Mouse (Mus musculus) T-cell, adult 2 months (primary cell): ENCODE data around the gene Abhd12.
"Not testable (repeated sequence)": the region's sequence is repeated elsewhere in the genome, so short reads cannot be mapped to it uniquely, and the experiment has no call there.

ENCODE experiments used
- DNase-seq: peaks from one replicate; pipeline ENCODE4 v3.0.0; 2022; ENCODE audit warnings: low spot score

Gene Abhd12

DNA sequence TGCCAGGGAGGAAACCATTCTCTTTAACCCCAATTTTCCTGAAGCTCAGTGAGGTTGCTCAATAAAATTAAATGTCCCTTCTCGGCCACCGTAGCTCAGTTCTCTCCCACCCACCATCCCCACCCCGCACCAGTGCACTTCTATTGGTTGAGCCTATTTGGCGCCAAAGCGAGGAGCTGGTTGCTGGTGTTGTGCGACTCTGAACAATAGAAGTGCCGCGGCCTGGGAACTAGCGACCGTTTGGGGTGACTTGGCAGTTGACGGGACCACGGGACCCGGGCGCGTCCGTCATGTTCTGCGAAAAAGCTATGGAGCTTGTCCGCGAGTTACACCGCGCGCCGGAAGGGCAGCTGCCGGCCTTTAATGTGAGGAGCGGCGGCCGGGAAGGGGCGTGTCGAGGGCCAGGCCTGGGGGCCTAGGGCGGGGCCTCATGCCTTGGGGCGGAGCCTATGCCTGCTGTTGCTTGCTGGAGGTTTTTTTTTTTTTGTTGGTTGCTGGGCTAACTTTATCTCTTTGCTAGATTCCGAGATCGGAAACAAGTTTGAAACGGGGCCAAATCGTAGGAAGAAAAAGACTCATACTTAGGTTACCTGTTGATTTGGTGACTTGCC is 5.0 kb upstream of the Abhd12 start:
- peak; percentile 90 for DNase-seq

DNA sequence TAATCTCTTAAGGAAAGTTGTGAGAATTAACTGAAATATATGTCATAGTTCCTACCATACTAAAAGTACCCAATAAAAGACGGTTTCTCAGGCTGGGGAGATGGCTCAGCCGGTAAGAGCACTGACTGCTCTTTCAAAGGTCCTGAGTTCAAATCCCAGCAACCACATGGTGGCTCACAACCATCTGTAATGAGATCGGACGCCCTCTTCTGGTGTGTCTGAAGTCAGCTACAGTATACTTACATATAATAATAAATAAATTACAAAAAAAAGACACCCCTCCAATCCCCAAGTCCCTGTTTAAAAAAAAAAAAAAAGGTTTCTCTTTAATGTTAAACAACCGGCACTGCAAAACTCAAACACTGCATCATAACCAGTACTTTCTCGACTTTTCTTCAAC is 4.3 kb upstream of the Abhd12 start:
- not testable (repeated sequence) for DNase-seq

DNA sequence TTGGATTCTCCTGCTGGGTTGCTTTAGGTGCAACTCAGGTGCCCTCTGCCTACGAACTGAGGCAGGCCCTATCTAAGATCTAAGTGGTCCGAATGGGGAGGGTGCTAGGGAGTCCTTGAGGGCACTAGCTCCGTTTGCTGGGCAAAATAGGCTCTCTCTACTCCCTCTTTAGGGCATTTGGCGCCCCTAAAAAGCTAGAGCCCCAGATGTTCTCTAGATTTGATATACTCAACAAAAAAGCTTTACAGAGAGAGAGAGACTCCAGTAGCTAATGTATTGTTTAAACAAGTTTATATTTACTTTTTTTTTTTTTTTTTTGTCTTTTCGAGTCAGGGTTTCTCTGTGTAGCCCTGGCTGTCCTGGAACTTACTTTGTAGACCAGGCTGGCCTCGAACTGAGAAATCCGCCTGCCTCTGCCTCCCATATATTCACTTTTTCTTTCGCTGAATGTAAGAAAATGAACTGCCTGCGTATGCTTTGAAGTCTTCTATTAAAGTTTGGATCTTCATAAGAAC is 452 bp upstream of the Abhd12 start, which contains the start of gene Gins1:
Gene Gins1, plus strand, starts transcription at position 465 of the 515 bp plus-strand sequence.
- DNase-seq: no peak

DNA sequence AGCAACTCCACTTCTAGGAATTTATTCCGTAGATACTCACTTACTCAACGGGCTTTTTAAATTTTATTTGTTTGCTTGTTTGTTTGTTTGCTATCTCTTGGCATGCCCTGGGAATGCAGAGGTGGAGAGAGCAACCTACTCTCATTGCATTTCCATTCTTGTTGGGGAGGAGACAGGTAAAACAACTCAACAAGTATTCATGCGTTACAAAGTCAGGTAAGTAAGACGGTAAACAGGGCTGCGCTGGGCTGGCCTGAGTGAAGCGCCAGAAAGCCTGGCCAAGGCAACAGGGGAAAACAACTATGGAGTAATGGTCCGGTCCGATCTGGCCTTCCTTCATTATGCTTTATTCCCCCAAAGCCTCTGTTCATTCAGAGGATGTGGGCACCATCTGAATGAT is 2.2 kb downstream of the Abhd12 start:
- no peak for DNase-seq

DNA sequence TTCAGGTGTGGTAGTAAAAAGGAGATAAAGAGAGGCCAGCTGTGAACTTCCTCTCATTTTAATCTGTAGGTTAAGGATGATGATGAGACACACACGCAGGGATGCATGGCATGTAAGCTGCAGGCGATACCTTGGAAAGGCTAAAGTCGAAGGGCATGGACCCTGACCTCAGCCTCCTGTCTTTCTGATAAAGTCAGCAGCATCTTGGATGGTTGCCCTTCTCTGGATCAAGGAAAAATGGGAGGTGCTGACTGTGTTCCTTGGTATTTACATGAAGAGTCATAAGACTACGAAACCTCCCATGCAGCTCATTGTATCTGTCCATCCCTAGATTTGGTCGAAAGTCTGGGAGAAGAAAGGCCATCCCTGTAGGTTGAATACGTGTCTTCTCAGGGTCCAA is 4.2 kb downstream of the Abhd12 start:
- DNase-seq: no peak

DNA sequence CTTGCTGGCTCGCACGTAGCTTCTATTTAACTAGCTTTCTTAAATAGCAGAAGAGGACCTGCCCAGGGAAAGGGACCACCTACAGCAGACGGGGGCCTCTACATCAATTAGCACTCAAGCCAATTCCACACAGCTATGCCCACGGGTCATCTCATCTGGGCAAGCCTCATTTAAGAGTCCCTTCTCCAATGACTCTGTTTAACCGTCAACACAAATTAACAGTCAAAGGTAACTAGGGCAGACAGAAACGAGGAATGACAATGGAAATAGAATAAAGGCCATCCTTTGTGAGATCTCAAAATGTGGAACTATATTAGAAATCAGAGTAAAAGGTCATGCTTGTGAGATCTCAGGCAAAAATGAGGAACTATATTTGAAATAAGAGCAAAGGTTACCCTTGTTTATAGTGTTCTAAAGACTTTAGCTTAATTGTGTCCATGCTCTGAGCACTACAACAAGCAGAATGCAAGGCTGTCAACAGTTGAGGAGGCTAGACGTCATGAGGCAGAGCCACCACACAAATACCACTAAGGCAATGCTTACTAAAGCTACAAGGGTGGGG is 8.8 kb downstream of the Abhd12 start:
- DNase-seq: no peak

DNA sequence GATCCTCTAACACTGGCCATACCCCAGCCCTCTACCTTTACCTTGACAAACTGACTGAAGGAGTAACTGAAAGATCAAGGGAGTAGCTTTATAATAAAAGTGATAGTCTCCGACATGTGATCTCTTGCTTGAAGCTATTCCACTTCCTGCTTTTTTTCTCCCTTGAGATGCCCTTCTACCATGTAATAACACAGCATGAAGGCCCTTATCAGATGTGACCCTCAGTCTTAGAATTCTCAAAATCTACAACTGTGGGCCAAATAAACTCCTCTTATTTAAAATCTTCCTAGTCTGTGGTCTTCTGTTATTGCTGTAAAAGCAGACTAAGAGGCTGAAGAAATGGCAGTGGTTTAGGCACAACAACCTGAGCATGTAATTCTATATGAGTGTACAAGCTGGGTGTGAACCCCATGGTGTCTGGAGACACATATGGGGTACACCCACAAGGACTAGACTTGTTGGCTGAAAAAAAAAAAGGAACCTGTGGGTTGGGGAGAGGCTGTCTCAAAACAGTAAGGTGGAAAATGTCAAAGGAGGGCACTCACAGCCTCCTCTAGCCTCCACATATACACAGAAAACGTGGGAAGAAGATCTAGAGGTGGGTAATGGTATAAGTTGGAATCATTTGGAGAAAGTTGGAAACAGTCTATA is 9.8 kb downstream of the Abhd12 start:
- DNase-seq: no peak

DNA sequence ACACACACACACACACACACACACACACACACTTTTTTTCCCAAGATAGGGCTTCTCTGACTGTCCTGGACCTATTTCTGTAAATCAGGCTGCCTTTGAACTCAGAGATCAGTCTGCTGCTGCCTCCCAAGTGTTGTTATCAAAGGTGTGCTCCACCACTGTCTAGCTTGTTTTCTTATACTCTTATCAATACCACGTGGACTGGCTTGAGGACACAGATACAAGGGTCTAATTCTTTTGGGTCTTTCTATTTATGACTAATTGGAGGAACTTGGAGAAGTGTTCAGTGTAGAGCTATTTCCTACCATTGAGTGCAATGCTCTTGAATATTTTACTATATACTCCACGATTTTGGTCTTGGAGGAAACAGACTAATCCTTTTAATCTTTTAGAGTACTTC is 17.2 kb downstream of the Abhd12 start:
- no peak for DNase-seq

DNA sequence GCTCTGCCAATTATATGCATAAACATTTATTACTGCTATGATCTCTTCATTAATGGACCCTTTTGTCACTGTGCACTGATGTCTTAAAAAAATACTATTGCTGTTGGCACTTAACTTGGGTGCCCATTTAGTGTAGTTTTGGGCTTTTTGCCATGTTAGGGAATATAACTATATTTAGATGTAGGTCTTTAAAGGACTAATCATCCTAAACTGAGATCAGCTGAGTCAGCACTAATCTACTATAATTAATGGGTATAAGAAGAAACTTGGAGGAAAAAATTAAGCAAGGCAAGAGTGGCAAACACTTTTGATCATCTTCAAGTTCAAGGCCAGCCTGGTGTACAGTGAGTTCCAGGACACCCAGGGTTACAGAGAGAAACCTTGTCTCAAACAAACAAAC is 18.2 kb downstream of the Abhd12 start:
- DNase-seq: no peak

DNA sequence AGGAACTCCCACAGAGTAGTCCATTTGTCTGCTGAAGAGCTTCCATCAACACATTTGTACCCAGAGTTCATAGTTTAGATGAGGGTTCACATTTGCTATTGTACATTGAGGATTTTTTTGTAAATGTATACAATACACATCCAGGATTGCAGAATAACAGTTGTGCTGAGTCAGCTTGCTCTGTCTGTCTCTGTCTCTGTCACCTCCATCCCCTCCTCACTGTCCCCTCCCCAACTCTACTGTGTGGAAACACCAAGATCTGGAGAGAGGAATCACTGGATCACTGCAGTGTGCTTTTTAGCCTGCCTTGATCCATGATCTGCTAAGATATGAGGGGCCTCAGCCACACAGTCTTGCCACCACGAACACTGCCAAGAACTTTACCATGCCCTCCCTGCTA is 18.7 kb downstream of the Abhd12 start:
- no peak for DNase-seq

DNA sequence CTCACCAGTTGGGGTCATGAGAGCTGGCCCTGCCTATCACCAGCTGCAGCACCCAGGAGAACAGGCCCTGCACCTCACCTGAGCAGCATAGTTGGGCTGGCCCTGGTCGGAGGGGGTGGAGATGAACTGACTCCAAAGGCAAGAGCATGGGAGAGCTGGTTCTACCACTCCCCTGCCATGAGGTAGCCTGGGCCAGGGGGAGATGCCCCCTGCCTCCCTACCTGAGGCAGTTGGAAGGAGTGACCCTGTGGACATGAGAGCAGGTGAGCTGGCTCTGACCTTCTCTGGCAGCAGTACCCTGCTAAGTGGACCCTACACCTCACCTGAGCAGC is 19.8 kb downstream of the Abhd12 start:
- no peak for DNase-seq

DNA sequence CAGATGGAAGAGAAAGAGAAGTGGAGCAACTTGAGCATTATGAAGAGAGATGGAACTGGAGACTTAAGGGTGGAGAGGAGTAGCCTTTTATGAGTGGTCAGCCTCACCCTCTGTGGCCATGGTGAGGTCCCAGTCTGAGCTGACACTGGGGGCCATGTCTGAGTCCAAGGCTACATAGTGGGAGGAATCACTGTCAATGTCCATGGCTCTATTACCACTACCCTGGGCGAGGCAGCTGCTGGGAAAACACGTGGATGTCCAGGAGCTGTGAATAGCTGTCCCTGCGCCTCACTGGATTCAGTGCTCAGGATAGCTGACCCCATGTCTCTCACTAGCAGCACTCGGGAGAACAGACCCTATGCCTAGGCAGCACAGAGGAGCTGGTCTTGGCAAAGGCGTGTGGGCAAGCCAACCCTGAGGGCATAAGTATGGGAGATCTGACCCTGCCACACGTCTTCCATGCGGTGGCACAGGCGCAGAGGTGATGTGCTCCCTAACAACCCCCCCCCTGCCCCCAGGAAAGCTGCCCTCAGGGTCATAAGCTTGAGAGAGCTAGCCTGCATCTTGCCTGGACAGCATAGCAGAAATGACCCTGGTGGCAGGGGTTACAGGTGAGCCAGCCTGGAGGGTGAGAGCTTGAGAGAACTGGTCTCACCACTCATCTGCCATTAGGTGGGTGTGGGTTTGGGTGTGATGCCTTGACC is 20.3 kb downstream of the Abhd12 start:
- DNase-seq: no peak

DNA sequence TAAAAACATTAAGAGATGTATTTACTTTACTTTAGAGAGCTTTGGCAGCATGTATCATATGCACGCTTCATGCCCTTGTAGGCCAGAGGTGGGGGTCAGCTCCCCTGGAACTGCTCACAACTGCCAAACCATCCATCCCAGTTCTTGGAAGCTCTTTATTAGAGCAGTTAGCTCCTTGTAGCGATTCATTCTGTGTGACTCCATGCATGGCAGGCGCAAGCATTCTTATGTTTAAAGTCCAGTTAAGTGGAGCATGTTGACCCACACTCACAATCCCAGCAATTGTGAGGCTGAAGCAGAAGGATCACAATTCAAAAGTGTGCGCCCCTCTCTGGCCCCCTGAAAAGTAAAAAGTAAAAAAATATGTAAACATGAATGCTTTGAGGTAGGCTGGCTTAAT is 27.0 kb downstream of the Abhd12 start:
- DNase-seq: no peak

DNA sequence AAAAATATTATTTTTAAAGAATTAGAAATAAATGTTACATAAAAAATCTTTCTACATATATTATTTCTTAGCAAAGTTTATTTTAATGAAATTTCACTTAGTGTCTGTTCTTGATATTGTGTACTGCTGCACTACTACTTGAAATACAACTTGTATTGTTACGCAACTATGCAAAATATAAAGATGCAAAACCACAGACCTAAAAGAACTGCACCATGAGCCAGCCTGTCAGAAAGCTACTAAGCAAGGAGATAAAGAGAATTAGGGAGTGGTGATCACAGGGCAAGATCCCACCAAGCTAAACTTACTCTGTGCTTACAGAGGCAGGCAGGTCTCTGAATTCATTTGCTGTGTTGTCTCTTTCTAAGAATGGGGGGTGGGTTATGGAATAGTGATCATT is 29.3 kb downstream of the Abhd12 start:
- no peak for DNase-seq

DNA sequence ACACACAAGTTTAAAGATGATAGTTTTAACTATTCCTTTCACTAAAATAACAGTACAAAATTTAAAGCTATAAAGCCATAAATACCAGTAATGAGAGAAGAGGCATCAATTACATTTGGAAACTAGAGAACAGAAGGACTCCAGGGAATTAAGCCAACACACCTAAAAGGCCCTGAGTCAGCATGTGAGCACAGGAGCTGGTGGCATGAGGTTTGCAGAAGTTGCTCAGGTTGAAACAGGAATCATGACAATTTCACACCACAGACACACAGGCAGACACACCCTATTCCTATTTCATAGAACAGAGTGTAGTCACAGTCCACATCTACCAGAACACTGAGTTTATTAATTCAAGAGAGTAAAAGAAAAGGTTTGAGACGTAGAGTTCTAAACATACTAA is 30.0 kb downstream of the Abhd12 start:
- no peak for DNase-seq

DNA sequence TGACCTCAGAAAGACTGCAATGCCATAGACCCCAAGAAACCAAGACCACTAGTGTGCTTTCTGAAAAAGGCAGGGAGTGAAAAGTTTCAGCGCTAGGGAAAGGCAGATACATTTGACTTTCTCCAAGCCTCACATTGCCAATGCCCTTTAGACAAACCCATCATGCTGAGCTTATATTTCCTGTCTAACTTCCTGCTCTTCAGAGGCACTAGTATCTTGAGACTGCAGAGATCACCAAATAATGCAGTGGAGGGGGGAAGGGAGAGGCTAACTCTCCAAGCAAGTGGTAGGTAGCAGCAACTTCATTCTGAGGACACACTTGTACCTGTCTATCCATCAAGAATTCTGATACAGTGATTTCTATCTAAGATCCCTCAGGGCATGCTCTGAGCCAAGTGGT is 35.1 kb downstream of the Abhd12 start:
- DNase-seq: peak; percentile 35

DNA sequence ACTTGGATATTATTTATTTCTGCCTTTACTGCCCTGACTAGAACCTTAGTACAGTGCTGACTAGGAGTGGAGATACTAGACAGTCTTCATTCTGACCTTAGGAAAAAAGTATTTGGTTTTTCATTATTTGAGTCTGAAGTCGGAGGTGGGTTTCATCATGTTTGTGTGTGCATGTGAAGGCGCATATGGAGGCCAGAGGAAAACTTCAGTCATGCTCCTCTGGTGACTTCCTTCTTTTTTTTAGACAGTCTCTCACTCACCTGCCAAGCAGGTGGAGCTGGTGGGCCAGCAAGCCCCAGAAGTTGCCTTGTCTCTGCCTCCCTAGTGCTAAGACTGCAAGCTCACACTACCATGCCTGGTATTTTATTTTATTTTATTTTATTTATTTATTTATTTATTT is 37.5 kb downstream of the Abhd12 start:
- DNase-seq: no peak

DNA sequence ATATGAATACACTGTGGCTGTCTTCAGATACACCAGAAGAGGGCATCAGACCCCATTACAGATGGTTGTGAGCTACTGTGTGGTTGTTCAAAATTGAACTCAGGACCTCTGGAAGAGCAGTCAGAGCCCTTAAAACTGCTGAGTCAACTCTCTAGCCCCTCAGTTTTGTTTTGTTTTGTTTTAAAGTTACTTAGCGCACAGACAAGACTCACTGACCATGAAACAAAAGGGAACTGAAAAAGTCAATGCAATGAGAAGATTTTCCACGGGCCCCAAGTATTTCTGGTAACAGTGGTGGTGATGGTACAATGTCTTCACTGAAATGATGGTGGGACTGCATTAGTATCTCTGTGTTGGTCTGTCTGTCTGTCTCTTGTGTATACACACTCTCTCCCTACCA is 43.4 kb downstream of the Abhd12 start:
- DNase-seq: no peak

DNA sequence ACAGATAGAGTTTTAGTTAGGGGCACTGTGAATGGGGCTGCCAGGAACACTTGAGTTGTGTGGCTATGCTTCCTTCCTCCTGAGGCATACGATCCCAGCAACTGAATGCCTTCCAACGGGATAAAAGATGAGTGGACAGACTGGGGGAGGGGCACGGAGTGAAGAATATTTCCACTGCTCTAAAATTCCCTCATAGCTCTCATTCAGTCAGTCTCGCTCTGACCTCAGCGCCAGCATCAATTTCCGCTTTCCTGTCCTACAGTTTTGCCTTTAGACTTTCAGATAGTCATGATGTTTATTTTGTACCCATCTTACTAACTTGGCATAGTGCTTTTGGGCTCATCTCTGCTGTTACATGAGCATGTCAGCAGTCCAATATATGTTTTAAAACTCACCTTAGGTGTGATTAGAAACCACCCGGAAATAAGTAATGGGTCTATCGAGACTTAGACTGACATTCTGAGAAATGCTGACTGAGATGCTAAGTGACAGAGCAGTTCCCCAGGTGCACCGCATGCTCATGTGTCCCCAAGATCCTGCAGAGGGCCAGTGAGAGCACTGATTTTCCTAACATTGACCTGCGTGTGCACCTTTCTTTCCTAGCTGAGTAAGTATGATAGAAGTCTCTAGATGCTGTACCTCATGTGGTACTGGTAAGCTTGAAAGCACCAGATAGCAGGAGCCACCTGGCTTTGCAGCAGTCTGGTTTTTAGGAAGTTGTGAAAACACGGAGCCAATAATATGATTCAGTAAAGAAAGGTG is 44.7 kb downstream of the Abhd12 start:
- DNase-seq: no peak

DNA sequence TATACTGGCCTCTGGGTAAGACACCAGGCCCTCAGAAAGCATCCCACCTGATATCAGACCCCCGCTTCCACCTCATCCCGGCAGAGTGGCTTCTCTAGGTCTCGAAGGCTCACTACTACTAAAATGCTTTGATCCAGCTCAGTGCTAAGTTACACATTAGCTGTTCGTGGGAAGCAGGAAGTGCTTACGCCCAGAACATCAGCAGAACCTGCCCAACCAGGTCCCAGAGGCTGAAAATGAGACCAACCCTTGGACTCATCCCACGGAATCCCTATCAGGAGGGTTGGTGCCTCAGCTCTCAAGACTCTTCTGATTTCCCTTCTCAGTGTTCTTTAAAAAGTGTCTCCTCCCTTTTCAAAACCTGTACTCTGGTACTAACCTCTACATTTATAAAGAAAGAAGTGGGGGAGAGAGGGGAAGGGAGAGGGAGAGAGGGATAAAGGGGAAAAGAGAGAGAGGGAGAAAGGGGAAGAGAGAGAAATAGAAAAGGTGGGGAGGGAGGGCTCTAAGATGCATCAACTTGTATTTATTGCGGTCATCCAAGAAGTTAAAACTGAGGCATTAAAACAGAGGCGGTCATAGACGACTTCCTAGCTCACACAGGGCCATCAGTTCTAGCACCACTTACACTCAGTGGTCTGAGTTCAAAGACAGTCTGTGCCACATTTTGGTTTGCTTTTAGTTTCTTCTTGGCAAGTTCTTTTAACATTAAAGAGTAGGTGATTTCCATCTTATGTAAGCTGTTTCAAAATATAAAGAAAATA is 45.6 kb downstream of the Abhd12 start:
- no peak for DNase-seq

DNA sequence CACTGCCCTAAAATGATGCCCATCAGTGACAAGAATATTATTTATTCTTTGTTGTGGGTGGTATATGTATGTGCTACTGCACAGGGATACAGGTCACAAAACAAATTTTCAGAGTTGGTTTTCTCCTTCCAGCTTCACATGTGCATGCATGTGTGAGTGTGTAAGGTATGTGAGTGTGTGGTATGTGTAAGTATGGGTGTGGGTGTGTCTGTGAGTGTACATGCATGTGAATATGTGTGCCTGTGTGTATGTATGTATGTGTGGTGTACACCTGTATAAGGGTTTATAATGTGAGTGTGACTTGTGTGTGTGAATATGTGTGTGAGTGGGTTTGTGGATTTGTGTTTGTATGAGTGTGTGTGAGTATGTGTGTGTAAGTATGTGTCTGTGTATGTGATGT is 49.4 kb downstream of the Abhd12 start:
- DNase-seq: no peak

DNA sequence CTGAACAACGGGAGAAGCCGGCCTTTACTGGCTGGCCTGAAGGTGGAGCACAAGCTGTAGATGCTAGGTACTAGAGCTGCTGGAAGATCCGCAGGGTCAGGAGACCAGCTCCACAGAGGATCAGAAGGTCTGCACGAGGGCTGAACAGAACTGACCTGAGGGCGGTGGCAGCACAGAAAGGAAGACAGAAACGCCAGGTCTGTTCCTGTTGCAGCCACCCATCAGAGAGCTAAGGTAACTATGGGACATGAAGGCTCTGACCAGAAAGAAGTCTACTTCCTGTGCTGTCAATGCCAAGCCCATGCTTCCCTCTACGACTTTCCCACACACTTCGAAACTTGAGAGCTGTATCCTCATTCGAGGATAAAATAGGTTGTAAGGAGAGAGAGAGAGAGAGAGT is 53.3 kb downstream of the Abhd12 start:
- DNase-seq: no peak
